Mouse (Mus musculus): Measurements from ENCODE around the gene Acot7.

The Acot7 gene

GRCm38 (mm10) chr4:152177537-152178343 lies at the start of gene Acot7:
TSS of gene Acot7 (plus strand) at chr4:152178134.
- DNase-seq: peak; percentile 90 to 96

GRCm38 (mm10) chr4:152128784-152129183 lies 49.1 kb upstream of the Acot7 start:
- no peak for DNase-seq

DNA sequence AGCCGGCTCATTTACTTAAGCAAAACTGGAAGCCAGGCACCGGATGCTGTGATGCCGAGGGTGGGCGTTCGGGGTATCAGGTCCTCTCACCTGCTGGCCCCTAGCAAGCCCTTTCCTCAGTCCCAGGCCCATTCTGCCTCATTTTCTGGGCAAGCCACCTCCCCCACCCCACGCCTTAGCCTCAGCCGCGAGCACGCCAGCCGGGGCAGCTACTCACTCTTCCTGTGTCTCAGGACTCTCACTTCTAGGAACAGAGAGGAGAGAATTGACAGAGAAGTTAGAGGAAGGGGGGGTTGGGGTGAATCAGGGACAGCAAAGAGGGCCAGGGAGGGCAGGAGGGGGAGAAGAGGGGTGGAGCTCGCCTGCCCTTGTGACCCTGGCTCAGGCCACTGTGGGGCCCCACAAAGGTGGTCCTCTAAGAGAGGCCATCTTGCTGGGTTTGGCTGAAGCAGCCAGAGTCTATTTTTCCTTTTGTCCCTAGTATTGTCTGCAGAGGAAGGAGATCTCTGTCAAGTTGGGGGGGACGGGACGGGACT lies 48.5 kb upstream of the Acot7 start:
- DNase-seq: no peak

DNA sequence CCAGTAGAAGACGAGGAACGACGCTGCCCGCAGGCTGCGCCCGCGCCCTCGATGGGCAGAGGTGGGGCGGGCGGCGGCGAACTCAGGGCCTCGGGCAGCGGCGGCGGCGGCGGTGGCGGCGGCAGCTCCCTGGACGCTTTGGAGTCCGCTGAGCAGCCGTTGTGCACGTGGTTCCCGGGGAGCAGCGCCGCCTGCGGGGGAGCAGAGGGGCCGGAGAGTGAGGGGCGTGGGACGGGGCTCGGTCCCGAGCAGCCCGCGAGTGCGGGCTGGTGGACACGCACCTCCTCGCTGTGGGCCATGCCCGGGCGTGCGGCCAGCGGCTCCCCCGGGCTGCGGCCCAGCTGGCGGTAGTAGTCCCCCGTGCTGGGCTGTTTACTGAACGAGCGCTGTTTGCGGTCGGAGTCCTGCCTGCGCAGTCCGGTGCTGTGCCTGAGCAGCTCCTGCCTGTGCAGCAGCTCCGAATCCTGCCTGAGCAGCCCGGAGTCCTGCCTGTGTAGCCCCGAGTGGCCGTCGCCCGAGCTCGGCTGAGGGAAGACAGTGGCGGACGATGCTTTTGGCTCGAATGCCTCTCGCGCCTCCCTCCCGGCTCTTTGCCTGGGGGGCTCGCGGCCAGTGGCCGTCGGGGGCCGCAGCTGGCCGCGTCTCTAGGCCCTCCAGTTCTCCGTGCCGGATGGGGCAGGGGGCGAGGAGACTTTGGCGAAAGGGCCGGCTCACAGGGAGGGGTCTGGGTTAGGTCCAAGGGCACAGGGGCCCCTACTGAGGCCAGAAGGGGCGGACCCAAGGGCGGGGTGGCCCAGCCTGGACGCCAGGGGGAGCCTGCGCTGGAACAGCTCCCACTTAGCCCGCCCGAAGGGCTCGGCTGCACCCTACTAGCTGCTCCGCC lies 46.9 kb upstream of the Acot7 start:
- peak in 1 of 2 experiments; percentile 31 for DNase-seq

GRCm38 (mm10) chr4:152131809-152132771 lies 45.8 kb upstream of the Acot7 start:
- no peak for DNase-seq

- DNase-seq: no peak
Measured at GRCm38 (mm10) chr4:152132772-152133169, 45.2 kb upstream of the Acot7 start.

GRCm38 (mm10) chr4:152133213-152133612 lies 44.7 kb upstream of the Acot7 start:
- DNase-seq: no peak

- peak in 1 of 2 experiments; percentile 40 for DNase-seq
Measured at GRCm38 (mm10) chr4:152134507-152134906, 43.4 kb upstream of the Acot7 start.

GRCm38 (mm10) chr4:152135363-152135762 lies 42.6 kb upstream of the Acot7 start:
- DNase-seq: no peak

- DNase-seq: peak in 1 of 2 experiments; percentile 33
Measured at GRCm38 (mm10) chr4:152136112-152136875, 41.6 kb upstream of the Acot7 start.

DNA sequence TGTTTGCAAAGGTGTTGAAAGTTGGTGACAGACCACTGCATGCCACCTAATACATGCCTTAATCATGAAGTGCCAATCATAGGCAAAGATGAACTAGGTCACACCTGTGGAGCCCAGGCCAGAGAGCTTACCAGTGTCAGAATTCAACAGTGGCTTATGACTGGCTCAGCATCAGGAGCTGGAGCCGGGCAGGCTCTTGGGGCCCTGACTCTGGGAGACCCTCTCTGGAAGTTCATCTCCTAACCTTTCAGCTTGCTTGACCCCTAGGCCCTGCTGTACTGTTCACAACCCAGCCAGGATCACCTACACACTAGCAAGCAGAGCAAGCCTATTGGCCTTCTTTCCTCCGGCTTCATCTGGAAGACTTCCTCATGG lies 41.1 kb upstream of the Acot7 start:
- DNase-seq: no peak

GRCm38 (mm10) chr4:152138497-152139260 lies 39.3 kb upstream of the Acot7 start:
- DNase-seq: peak; percentile 73 to 80

- peak; percentile 46 to 51 for DNase-seq
Measured at GRCm38 (mm10) chr4:152140441-152140840, 37.5 kb upstream of the Acot7 start.

DNA sequence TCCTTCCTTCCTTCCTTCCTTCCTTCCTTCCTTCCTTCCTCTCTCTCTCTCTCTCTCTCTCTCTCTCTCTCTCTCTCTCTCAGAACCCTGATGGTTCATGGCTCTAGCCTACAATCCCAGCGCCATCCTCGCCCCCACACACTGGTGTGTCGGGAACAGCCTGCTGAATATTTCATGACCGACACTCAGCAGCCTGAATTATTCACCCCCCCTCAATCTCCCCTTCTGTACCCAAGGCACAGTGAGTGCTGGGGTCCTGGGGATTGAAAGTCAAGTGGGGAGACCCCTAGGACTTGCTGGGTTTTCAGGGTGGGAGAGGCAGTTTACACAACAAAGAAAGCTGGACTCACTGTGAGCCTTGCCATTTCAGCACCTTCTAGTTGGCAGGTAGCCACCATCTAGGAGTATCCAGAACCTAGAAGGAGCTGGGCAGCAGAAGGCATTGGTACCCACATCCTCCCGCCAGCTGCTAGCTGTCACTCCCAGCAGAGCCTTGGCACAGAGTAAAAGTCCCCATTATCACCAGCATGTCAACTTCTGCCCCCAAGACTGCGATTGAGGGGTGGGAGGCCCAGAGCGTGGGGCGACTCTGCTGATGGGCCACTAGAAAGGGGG lies 36.3 kb upstream of the Acot7 start:
- DNase-seq: no peak

DNA sequence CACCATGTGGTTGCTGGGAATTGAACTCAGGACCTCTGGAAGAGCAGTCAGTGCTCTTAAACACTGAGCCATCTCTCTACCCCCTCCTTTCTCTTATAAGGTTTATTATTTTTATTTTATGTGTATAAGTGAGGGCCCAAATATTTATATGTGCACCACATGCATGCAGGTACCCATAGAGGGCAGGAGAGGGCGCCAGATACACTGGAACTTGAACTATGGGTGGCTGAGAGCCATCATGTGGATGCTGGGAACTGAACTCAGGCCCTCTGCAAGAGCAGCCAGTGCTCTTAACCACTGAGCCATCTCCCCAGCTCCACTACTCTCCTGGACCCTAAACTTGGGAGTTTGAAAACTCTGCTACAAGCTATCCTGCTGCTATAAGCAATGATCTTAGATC lies 34.3 kb upstream of the Acot7 start:
- no peak for DNase-seq

GRCm38 (mm10) chr4:152145473-152145872 lies 32.5 kb upstream of the Acot7 start:
- DNase-seq: no peak

DNA sequence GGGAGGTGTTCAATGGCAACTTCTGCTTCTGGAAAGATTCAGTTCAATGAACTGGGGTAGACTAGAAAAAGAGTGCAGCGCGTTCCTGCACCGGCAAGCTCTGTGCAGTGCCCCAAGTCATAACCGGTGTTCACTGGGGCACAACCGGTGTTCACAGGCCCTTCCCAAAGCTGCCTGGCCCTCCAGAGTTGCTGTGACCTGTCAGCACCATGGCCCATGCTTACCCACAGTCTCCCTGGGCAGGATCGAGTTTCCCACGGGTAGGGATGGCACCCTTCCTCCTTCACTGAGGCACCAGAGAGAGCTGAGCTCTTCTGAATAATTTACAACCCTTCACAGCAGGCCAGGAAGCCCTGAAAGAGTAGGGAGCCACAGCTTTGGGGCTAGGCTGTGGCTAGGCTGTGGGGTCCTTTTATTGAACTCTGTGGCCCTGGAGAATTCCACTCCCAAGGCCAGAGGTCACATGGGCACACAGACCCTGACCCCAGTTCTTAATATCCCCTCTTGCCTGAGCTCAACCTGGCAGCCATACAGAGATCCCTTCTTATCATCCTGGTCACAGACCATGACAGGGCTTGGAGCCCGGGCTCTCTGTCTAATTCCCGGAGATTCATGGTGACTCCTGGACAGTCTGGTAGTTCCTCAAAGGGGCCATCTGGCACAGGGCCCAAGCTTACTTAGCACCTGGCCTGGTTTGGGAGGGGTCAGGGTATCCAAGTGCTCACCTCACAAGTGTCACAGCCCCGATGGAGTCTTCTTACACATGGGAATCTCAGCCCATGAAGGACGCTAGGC lies 31.7 kb upstream of the Acot7 start:
- no peak for DNase-seq

DNA sequence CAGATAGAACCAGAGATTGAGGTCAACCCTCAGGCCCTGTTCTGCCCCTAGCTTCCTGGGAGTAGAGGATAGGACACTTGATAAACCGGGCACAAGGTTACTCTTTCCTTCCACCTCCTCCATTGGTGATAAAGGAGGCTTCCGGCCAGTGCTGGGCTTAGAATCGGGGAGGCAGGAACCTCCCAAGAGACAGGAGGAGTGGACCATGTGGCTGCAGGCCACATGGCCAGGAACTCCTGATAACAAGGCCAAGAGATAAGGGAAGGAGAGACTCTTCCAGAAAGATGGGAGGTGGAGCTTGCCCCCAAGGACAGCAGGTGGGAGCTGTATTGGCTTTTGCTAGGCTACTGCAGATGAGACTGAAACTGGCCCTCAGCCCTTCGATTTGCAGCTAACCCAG lies 27.4 kb upstream of the Acot7 start:
- no peak for DNase-seq

DNA sequence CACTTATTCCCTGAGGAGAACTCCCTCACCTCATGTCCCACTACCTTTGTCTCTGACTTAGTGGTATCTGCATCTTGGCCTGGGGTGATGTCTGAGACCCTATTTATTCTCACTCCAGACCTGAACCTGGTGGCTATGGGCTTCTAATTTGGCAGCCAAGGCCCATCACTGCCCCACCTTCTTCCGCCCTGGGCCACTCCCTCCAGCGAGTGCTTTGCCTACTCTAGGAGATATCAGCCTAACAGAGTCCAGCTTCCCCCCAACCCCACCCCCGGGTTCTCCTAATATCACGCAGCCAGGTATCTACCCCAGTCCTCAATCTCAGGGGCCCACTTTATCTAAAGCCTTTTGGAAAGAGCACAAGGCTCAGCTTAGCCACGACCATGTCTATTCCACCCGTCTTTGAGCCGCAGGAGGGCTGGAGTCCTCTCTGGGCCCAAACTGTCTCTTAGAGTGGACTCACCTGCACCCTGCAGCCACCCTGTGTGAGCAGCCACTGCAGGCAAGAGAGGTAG lies 26.4 kb upstream of the Acot7 start:
- no peak for DNase-seq

All from cerebellum, postnatal 36 days (tissue).